Comparison of ENCODE assay signal across 18 mouse cellular contexts in genomic region chr8:17709162-17709561, GRCm38 (mm10).
DNase-seq lines count a peak whose midpoint lies in the region; ATAC-seq and TF ChIP-seq lines count a peak whose summit lies in the region.
"Had no signal": no experiment of that assay in that cellular context is flagged by ENCODE, and none has a peak within 500 bp of the region (broad histone marks: within the 10 kb centered on the region; RNA-seq: fewer than 3 reads in every experiment).

No protein-coding gene starts in this region.

- H3K4me3 ChIP-seq in lung, embryonic 14.5 days (ENCODE audit: low read depth, low read length): no peak overlapping the region
- no peak overlapping the region for H3K4me3 ChIP-seq in lung, embryonic 16.5 days (ENCODE audit: low read length)
- H3K4me3 ChIP-seq in stomach, embryonic 15.5 days (replicated peaks): no peak overlapping the region
- H3K4me3 ChIP-seq: embryonic facial prominence, embryonic 10.5 days; embryonic facial prominence, embryonic 12.5 days; forebrain, embryonic 13.5 days; forebrain, embryonic 15.5 days had no signal

- no peaks in the 10 kb centered on the region for H3K27me3 ChIP-seq in lung, embryonic 14.5 days (ENCODE audit: insufficient read depth, low read length)
- no peaks in the 10 kb centered on the region for H3K27me3 ChIP-seq in lung, embryonic 16.5 days (ENCODE audit: control insufficient read depth, insufficient read depth, low read depth, low read length)
- no peaks in the 10 kb centered on the region for H3K27me3 ChIP-seq in stomach, embryonic 15.5 days (replicated peaks)
- H3K27me3 ChIP-seq: embryonic facial prominence, embryonic 12.5 days; forebrain, embryonic 13.5 days; forebrain, embryonic 15.5 days had no signal

- no peak overlapping the region for H3K4me2 ChIP-seq in lung, embryonic 14.5 days
- no peak overlapping the region for H3K4me2 ChIP-seq in lung, embryonic 16.5 days (ENCODE audit: low read depth, low read length)
- H3K4me2 ChIP-seq in stomach, embryonic 15.5 days: no peak overlapping the region
- H3K4me2 ChIP-seq: embryonic facial prominence, embryonic 12.5 days; forebrain, embryonic 13.5 days; forebrain, embryonic 15.5 days had no signal

- TF ChIP-seq CTCF in lung, embryonic 14.5 days (IDR thresholded peaks at IDR 0.05; ENCODE audit: low read depth): no peak

- WGBS in lung, embryonic 14.5 days: 20% methylated on average over 1 of the region's 1 CpGs
- WGBS in lung, embryonic 16.5 days: 17% methylated on average over 1 of the region's 1 CpGs
- 32% methylated on average over 1 of the region's 1 CpGs for WGBS in stomach, embryonic 15.5 days

- no peaks in the 10 kb centered on the region for H3K4me1 ChIP-seq in lung, embryonic 14.5 days (ENCODE audit: insufficient read depth)
- peaks cover 6% of the 10 kb centered on the region; the same call in 1 of the 2 replicates for H3K4me1 ChIP-seq in lung, embryonic 16.5 days (replicated peaks; ENCODE audit: control insufficient read depth, insufficient read depth, low read length)
- no peaks in the 10 kb centered on the region for H3K4me1 ChIP-seq in stomach, embryonic 15.5 days
- H3K4me1 ChIP-seq: embryonic facial prominence, embryonic 10.5 days; embryonic facial prominence, embryonic 12.5 days; forebrain, embryonic 13.5 days; forebrain, embryonic 15.5 days had no signal

- H3K9me3 ChIP-seq in lung, embryonic 14.5 days (ENCODE audit: low read depth, low read length): no peaks in the 10 kb centered on the region
- no peaks in the 10 kb centered on the region for H3K9me3 ChIP-seq in lung, embryonic 16.5 days (ENCODE audit: control insufficient read depth, low read length)
- no peaks in the 10 kb centered on the region for H3K9me3 ChIP-seq in stomach, embryonic 15.5 days
- H3K9me3 ChIP-seq: embryonic facial prominence, embryonic 10.5 days; embryonic facial prominence, embryonic 12.5 days; forebrain, embryonic 13.5 days; forebrain, embryonic 15.5 days had no signal

- peak; percentile 33 for DNase-seq in lung, embryonic 14.5 days
- DNase-seq in lung, postnatal 14 days: no peak
- DNase-seq in lung, postnatal 10 days: no peak
- DNase-seq in cerebellum, adult 11 months: no peak
- DNase-seq: adrenal gland, adult 2 months; adrenal gland, postnatal 10 days; adrenal gland, postnatal 25 days; cerebellum, adult 11-12 months; cerebellum, adult 2 months; cerebellum, adult 9-10 months; cerebellum, postnatal 10 days; cerebellum, postnatal 25 days had no signal

- ATAC-seq in lung, embryonic 14.5 days (ENCODE audit: insufficient read depth): peak; percentile 62
- ATAC-seq in lung, embryonic 16.5 days (ENCODE audit: low read depth): 0 out of 2 replicates have a peak, but pooled peaks have one; percentile 20
- ATAC-seq in stomach, embryonic 15.5 days (ENCODE audit: insufficient read depth, low FRiP score, low read depth): peak; percentile 27; the same call in 1 of the 2 replicates
- ATAC-seq: forebrain, embryonic 13.5 days; forebrain, embryonic 15.5 days had no signal

- H3K27ac ChIP-seq in lung, embryonic 14.5 days (ENCODE audit: low read depth): no peak overlapping the region
- no peak overlapping the region for H3K27ac ChIP-seq in lung, embryonic 16.5 days (ENCODE audit: low read length)
- H3K27ac ChIP-seq in stomach, embryonic 15.5 days: no peak overlapping the region
- H3K27ac ChIP-seq: embryonic facial prominence, embryonic 10.5 days; embryonic facial prominence, embryonic 12.5 days; forebrain, embryonic 13.5 days; forebrain, embryonic 15.5 days had no signal

- no peaks in the 10 kb centered on the region for H3K36me3 ChIP-seq in lung, embryonic 14.5 days (ENCODE audit: insufficient read depth)
- no peaks in the 10 kb centered on the region for H3K36me3 ChIP-seq in lung, embryonic 16.5 days (ENCODE audit: control insufficient read depth, insufficient read depth, low read length)
- H3K36me3 ChIP-seq in stomach, embryonic 15.5 days: no peaks in the 10 kb centered on the region
- H3K36me3 ChIP-seq: embryonic facial prominence, embryonic 10.5 days; embryonic facial prominence, embryonic 12.5 days; forebrain, embryonic 15.5 days had no signal

- H3K9ac ChIP-seq in lung, embryonic 14.5 days: no peak overlapping the region
- no peak overlapping the region for H3K9ac ChIP-seq in lung, embryonic 16.5 days (ENCODE audit: low read length)
- H3K9ac ChIP-seq in stomach, embryonic 15.5 days: no peak overlapping the region
- H3K9ac ChIP-seq: embryonic facial prominence, embryonic 12.5 days; forebrain, embryonic 13.5 days; forebrain, embryonic 15.5 days had no signal
